Mouse (Mus musculus) right cerebral cortex, adult 2 months (tissue): ENCODE measurements around the gene Efcc1.

Source experiments
- DNase-seq, 2 experiments: peaks; one replicate each; pipeline ENCODE4 v3.0.0; 2021 to 2022; ENCODE audit warnings: low spot score in 2 of 2

Efcc1 gene

DNA sequence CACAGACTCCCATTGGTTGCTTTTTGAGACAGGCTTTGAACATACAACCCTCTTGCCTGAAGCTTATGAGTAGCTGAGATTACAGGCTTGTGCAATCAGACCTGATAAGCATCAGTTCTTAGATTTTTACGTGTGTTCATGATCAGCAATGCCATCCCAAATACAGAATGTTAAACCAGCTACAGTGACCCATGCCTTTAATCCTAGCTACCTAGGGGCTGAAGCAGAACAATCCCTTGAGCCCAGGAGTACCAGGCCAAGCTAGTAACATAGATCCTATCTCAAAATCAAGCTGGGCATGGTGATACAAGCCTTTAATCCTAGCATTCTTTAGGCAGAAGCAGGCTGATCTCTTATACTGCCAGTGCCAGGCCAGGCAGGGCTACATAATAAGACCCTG is 73.4 kb downstream of the Efcc1 start:
- DNase-seq = no peak

GRCm38 (mm10) chr6:87804886-87805285 is 74.2 kb downstream of the Efcc1 start:
- no peak for DNase-seq

- DNase-seq = no peak
Observed at GRCm38 (mm10) chr6:87805448-87805847, 74.8 kb downstream of the Efcc1 start.
